Mouse (Mus musculus): ENCODE data around the gene Mex3a.

DNA sequence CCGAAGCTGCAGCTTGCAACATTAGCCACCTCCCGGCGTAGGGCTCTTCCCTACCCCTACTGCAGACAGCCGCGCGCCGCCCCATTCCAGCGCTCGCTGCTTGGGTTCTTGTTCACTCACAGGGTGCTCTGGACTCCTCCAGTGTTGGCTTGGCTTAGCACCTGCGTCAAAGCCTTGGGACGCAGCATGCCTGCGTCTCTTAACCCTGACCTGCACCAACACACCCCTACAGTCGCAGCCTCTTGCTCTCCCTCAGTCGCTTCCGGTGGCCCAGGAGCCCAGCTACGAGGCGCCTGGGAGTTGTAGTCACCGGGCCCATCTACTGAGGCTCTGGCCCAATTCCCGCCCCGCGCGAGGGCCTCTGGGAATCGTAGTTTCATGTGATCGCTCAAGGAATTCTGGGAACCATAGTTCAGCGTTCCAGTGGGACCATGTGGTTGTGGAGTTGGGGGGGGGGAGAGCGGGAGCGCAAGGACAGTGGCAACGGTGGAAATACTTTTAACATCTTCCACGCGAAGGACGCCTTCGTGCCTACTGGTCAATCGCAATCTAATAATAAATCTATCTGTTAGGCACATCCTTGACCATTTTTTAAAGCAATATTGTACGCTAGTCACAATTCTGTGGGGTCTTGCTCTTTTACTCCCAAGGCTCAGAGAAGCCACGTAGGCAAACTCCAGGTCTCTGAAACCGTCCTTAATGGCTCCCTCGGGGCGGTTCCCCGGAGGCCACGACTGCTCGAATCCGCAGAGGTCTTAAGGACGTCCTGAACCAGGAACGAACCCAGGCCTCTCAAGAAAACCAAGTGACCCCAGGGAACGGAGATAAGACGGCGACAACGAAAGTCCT lies 20.7 kb downstream of the Mex3a start, which contains the start of gene Lamtor2:
- TF ChIP-seq CTCF (conservative IDR thresholded peaks at IDR 0.05; ENCODE audit: low read length) (no peak), POU5F1 (IDR thresholded peaks at IDR 0.05; ENCODE audit: borderline replicate concordance, low read length) (no peak), NANOG (IDR thresholded peaks at IDR 0.05; ENCODE audit: borderline replicate concordance, low read length) (no peak)
